Mouse (Mus musculus) fibroblast of lung, adult 2 months (primary cell): ENCODE data around the gene Gm21900.
"Not testable (repeated sequence)": the region's sequence is repeated elsewhere in the genome, so short reads cannot be mapped to it uniquely, and the experiment has no call there.

ENCODE experiments used
- DNase-seq: peaks from one replicate; pipeline ENCODE4 v3.0.0-alpha.2; 2011; ENCODE audit warnings: low read depth

Gene Gm21900

DNA sequence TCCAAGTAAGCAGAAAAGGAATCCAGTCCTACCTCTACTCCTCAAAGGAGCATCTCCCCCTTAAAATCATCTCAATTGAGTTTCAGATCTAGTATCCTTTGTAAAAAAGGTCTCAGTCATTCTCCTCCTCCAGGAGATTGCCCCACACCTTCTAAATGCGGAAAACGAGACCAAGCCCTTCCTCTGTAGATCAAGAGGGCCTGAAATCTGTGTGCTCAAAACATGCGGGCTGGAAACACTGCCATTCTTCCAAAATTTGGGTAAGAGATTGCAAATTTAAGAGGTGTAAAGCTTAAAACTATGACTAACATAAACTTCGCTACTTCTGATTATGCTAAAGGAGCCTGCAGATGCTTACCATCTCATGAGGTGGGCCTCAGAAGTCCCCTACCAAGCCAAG is at the start of gene Gm21900:
Gene Gm21900, plus strand, starts transcription at position 301 of the 400 bp plus-strand sequence.
- DNase-seq, result not testable (repeated sequence)

GRCm38 (mm10) chrY:10643516-10643915 is 27.4 kb downstream of the Gm21900 start:
- DNase-seq, result not testable (repeated sequence)
